Mouse (Mus musculus) small intestine, adult 2 months (tissue): ENCODE data around the gene Ager. TPM values are rescaled to one million over a fixed set of nuclear protein-coding genes. Genes with fewer than 3 reads are reported as not detected.

Source experiments
- H3K27ac ChIP-seq: fragments of 200-500 bp; 2 replicates; pipeline ENCODE4 v1.5.1; 2012; ENCODE audit warnings: low read depth, low read length, control low read depth, inconsistent platforms; ENCODE audit not compliant: insufficient read depth
- H3K27me3 ChIP-seq: fragments of 200-500 bp; 2 replicates; pipeline ENCODE4 v1.6.1; 2012; ENCODE audit warnings: mild to moderate bottlenecking, moderate library complexity, low read length, inconsistent platforms; ENCODE audit not compliant: control insufficient read depth, insufficient read depth
- H3K36me3 ChIP-seq: fragments of 200-500 bp; 2 replicates; pipeline ENCODE4 v1.6.1; 2012; ENCODE audit warnings: mild to moderate bottlenecking, low read length, control low read depth, inconsistent platforms; ENCODE audit not compliant: control insufficient read depth, insufficient read depth
- H3K4me1 ChIP-seq: fragments of 200-500 bp; 2 replicates; pipeline ENCODE4 v1.6.1; 2012; ENCODE audit warnings: low read length, inconsistent platforms, mixed read lengths; ENCODE audit not compliant: control insufficient read depth, insufficient read depth, insufficient read length
- H3K4me3 ChIP-seq: fragments of 200-500 bp; 2 replicates; pipeline ENCODE4 v1.5.1; 2012; ENCODE audit warnings: low read depth, mild to moderate bottlenecking, control low read depth, inconsistent platforms, low read length, moderate library complexity
- CTCF ChIP-seq: fragments of 200-500 bp; IDR thresholded peaks from 2 replicates; pipeline ENCODE4 v1.5.1; 2012; ENCODE audit warnings: low read depth, mild to moderate bottlenecking, control low read depth, inconsistent platforms, low read length, moderate library complexity, mixed read lengths; ENCODE audit not compliant: insufficient replicate concordance, insufficient read length; ENCODE audit errors: extremely low read depth
- POLR2A ChIP-seq: fragments of 200-500 bp; IDR thresholded peaks from 2 replicates; pipeline ENCODE4 v1.6.1; 2012; ENCODE audit warnings: low read depth, mild to moderate bottlenecking, control low read depth, inconsistent platforms, low read length, moderate library complexity
- WGBS: fragments of 180-500 bp; shearing (Covaris S2); methylation state at CpG from one replicate; pipeline ENCODE4 v1.1.7; 2018; 5-methylcytosine and 5-hydroxymethylcytosine counted together
- polyA plus RNA-seq: library from polyadenylated mRNA; depleted of rRNA; stranded (reverse); fragments of >200 nt; gene quantifications from 2 replicates; pipeline ENCODE4 v1.2.3, GENCODE M21; 2012

Ager gene
- polyA plus RNA-seq, 1 experiment, result 1.7 TPM

GRCm38 (mm10) chr17:34630761-34631301 is 33.2 kb downstream of the Ager start:
- H3K27me3 ChIP-seq, result peaks cover 14% of the 10 kb centered on the region
- WGBS, result 8% methylated on average over 44 of the region's 48 CpGs
- TF ChIP-seq CTCF, result no peak
- TF ChIP-seq POLR2A, result no peak
- H3K4me1 ChIP-seq, result peaks cover 13% of the 10 kb centered on the region
- no peaks in the 10 kb centered on the region for H3K36me3 ChIP-seq
- no peak overlapping the region for H3K27ac ChIP-seq
- H3K4me3 ChIP-seq, result peak overlapping the region; percentile 57

- Histone ChIP-seq H3K4me1 (peaks cover 13% of the 10 kb centered on the region), H3K36me3 (no peaks in the 10 kb centered on the region), H3K27ac (no peak overlapping the region), H3K4me3 (peak overlapping the region; percentile 38), H3K27me3 (peaks cover 14% of the 10 kb centered on the region)
- 24% methylated on average over 12 of the region's 12 CpGs for WGBS
- no peak for TF ChIP-seq CTCF
- no peak for TF ChIP-seq POLR2A
Measured at GRCm38 (mm10) chr17:34631647-34632046, 34.0 kb downstream of the Ager start.

- Histone ChIP-seq H3K4me3 (peak overlapping the region; percentile 50), H3K36me3 (no peaks in the 10 kb centered on the region), H3K27ac (peak overlapping the region; percentile 1), H3K4me1 (peaks cover 13% of the 10 kb centered on the region), H3K27me3 (peaks cover 14% of the 10 kb centered on the region)
- TF ChIP-seq POLR2A, result 0 out of 2 replicates have a peak, but pooled peaks have one; percentile 40
- no peak for TF ChIP-seq CTCF
- WGBS, result 2% methylated on average over 26 of the region's 26 CpGs
Measured at GRCm38 (mm10) chr17:34632261-34632691, 34.6 kb downstream of the Ager start.

- TF ChIP-seq CTCF, result no peak
- no peak for TF ChIP-seq POLR2A
- WGBS, result 75% methylated on average over 2 of the region's 2 CpGs
- no peak overlapping the region for H3K4me3 ChIP-seq
- peaks cover 11% of the 10 kb centered on the region for H3K4me1 ChIP-seq
- peaks cover 8% of the 10 kb centered on the region for H3K27me3 ChIP-seq
- H3K27ac ChIP-seq, result no peak overlapping the region
- H3K36me3 ChIP-seq, result no peaks in the 10 kb centered on the region
Measured at GRCm38 (mm10) chr17:34635671-34636070, 38.0 kb downstream of the Ager start.

- TF ChIP-seq CTCF, result no peak
- no peak for TF ChIP-seq POLR2A
- no peaks in the 10 kb centered on the region for H3K27me3 ChIP-seq
- no peaks in the 10 kb centered on the region for H3K36me3 ChIP-seq
- WGBS, result 54% methylated on average over 3 of the region's 3 CpGs
- H3K27ac ChIP-seq, result no peak overlapping the region
- no peaks in the 10 kb centered on the region for H3K4me1 ChIP-seq
- peak overlapping the region; percentile 10; the same call in 1 of the 2 replicates for H3K4me3 ChIP-seq
Measured at GRCm38 (mm10) chr17:34637459-34637858, 39.8 kb downstream of the Ager start.

- H3K27me3 ChIP-seq, result no peaks in the 10 kb centered on the region
- no peak overlapping the region for H3K27ac ChIP-seq
- 81% methylated on average over 7 of the region's 7 CpGs for WGBS
- H3K4me1 ChIP-seq, result no peaks in the 10 kb centered on the region
- H3K4me3 ChIP-seq, result no peak overlapping the region
- H3K36me3 ChIP-seq, result no peaks in the 10 kb centered on the region
- TF ChIP-seq CTCF (no peak), POLR2A (no peak)
Measured at GRCm38 (mm10) chr17:34639461-34640255, 42.0 kb downstream of the Ager start.
